Mouse (Mus musculus): ENCODE data around the gene Mcoln1. TPM values are rescaled to one million over a fixed set of nuclear protein-coding genes. Genes with fewer than 3 reads are reported as not detected.
A peak's percentile ranks its signal among the peaks of the same experiment; 100 is the strongest.

The Mcoln1 gene
- 38.7 TPM for polyA plus RNA-seq (2012; fragmentation: generic; extraction: Trizol)
- long read RNA-seq, experiment 1, transcript Mcoln1-201 (14 exons, 2,065 nt) = major isoform, 40 of 50 reads
- long read RNA-seq, experiment 1, partial matches to known transcripts = 5 of 50 reads
- long read RNA-seq, experiment 1, other reads (novel, unspliced or antisense) = 5 of 50 reads
- long read RNA-seq, experiment 2, transcript Mcoln1-201 (14 exons, 2,065 nt) = major isoform, 118 of 141 reads
- long read RNA-seq, experiment 2, partial matches to known transcripts = 9 of 141 reads
- long read RNA-seq, experiment 2, other reads (novel, unspliced or antisense) = 14 of 141 reads

DNA sequence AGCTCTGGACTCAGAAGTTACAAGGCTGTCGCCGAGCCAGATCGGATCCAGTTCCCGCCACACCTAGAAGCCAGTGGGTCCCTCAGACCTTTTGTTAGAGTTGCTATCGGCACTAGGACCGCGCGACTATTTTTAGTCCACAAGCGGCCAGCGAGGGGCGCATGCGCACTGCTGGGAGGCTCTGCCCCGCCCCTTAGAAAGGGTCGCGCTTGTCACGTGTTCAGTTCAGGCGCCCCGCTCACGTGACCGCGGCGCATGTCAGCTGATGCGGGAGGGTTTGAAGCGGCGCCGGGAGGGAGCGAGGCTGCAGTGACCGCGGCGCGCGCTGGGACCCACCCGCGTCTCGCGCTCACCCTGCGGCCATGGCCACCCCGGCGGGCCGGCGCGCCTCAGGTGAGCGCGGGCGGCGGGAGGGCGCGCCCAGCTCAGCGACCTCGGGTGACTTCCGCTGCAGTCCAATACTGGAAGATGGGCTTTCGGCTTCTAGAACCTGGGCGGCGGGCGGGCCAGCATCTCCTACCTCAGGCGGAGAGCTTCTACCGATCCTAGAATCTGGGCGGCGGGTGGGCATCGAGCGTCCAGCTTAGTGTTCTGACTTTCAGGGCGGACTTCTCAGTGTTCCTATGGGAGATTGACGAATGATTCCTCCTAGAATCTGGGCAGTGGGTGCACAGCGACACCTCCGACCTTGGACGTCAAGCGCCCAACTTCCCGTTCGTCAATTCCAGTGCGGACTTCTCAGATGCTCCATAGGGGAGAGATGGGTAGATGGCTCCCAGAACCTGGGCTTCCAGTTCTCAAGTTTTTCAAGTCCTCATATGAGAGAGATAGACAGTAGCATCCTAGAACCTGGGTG lies at the start of gene Mcoln1:
Mcoln1 (plus strand) TSS at position 223 of the 856 bp plus-strand sequence.
- peaks cover 5% of the 10 kb centered on the region for H3K79me3 ChIP-seq (ENCODE audit: low read depth)
- H3K4me3 ChIP-seq (ENCODE audit: insufficient read depth, poor library complexity, severe bottlenecking) = peak within 1 kb of the TSS; percentile 41
- peaks cover 5% of the 10 kb centered on the region for H3K36me3 ChIP-seq (ENCODE audit: control insufficient read depth, insufficient read depth)
- H3ac ChIP-seq (ENCODE audit: control insufficient read depth, insufficient read length, low read depth) = peak within 1 kb of the TSS; percentile 92
- no peak for TF ChIP-seq MYOG (IDR thresholded peaks at IDR 0.05; ENCODE audit: control insufficient read depth, extremely low read depth, insufficient read length)
- TF ChIP-seq FOSL1 (IDR thresholded peaks at IDR 0.05; ENCODE audit: insufficient read depth, low read length, poor library complexity, severe bottlenecking) = no peak
- TF ChIP-seq CEBPB (IDR thresholded peaks at IDR 0.05; ENCODE audit: low read depth) = no peak
- peak; percentile 99 for TF ChIP-seq USF1 (IDR thresholded peaks at IDR 0.05; ENCODE audit: low read depth)
- no peak for TF ChIP-seq MYOD1 (IDR thresholded peaks at IDR 0.05; ENCODE audit: control insufficient read depth, insufficient read length, low read depth)
- TF ChIP-seq MAX (IDR thresholded peaks at IDR 0.05) = peak; percentile 79
- TF ChIP-seq CTCF (IDR thresholded peaks at IDR 0.05; ENCODE audit: control insufficient read depth, insufficient read depth, insufficient read length) = no peak
- no peaks in the 10 kb centered on the region for H3K27me3 ChIP-seq (ENCODE audit: control insufficient read depth, insufficient read depth, insufficient read length)
- H3K79me2 ChIP-seq (ENCODE audit: control insufficient read depth, insufficient read depth) = peaks cover 18% of the 10 kb centered on the region

DNA sequence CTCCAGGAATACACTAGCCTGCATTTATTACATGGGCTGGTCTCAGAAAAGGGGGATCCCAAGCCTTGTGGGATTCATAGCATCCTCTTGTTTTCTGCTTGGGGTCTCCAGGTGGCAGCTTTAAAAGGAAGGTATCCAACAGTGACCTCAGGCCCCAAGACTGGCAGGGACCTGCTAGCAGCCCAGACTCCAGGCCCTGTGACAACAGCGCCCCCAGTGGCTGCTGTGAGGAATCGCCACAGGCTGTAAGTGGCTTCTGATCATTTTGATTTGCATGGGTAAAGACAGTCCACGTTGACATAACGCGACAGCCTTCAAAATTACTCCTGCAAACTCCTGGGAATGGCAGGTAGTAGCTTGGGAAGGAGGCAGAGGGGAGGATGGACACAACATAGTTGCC lies 49.6 kb upstream of the Mcoln1 start:
- Histone ChIP-seq H3K4me3 (ENCODE audit: insufficient read depth, poor library complexity, severe bottlenecking) (no peak overlapping the region), H3K36me3 (ENCODE audit: control insufficient read depth, insufficient read depth) (peaks cover 46% of the 10 kb centered on the region), H3ac (ENCODE audit: control insufficient read depth, insufficient read length, low read depth) (no peak overlapping the region), H3K27me3 (ENCODE audit: control insufficient read depth, insufficient read depth, insufficient read length) (no peaks in the 10 kb centered on the region), H3K79me3 (ENCODE audit: low read depth) (no peaks in the 10 kb centered on the region), H3K79me2 (ENCODE audit: control insufficient read depth, insufficient read depth) (no peaks in the 10 kb centered on the region)
- no peak for TF ChIP-seq CEBPB (IDR thresholded peaks at IDR 0.05; ENCODE audit: low read depth)
- TF ChIP-seq CTCF (IDR thresholded peaks at IDR 0.05; ENCODE audit: control insufficient read depth, insufficient read depth, insufficient read length) = peak; percentile 89

- no peak for TF ChIP-seq FOSL1 (IDR thresholded peaks at IDR 0.05; ENCODE audit: insufficient read depth, low read length, poor library complexity, severe bottlenecking)
- no peak for TF ChIP-seq MYOG (IDR thresholded peaks at IDR 0.05; ENCODE audit: control insufficient read depth, extremely low read depth, insufficient read length)
- TF ChIP-seq USF1 (IDR thresholded peaks at IDR 0.05; ENCODE audit: low read depth) = no peak
- no peak for TF ChIP-seq MYOD1 (IDR thresholded peaks at IDR 0.05; ENCODE audit: control insufficient read depth, insufficient read length, low read depth)
- no peak for TF ChIP-seq CTCF (IDR thresholded peaks at IDR 0.05; ENCODE audit: control insufficient read depth, insufficient read depth, insufficient read length)
- no peak for TF ChIP-seq MAX (IDR thresholded peaks at IDR 0.05)
- no peak for TF ChIP-seq CEBPB (IDR thresholded peaks at IDR 0.05; ENCODE audit: low read depth)
- Histone ChIP-seq H3K79me2 (ENCODE audit: control insufficient read depth, insufficient read depth) (no peaks in the 10 kb centered on the region), H3K27me3 (ENCODE audit: control insufficient read depth, insufficient read depth, insufficient read length) (no peaks in the 10 kb centered on the region), H3ac (ENCODE audit: control insufficient read depth, insufficient read length, low read depth) (no peak overlapping the region), H3K79me3 (ENCODE audit: low read depth) (no peaks in the 10 kb centered on the region), H3K36me3 (ENCODE audit: control insufficient read depth, insufficient read depth) (peaks cover 55% of the 10 kb centered on the region), H3K4me3 (ENCODE audit: insufficient read depth, poor library complexity, severe bottlenecking) (no peak overlapping the region)
These were observed 48.3 kb upstream of the Mcoln1 start for GRCm38 (mm10) chr8:3451992-3452391.

GRCm38 (mm10) chr8:3463248-3463647 lies 37.0 kb upstream of the Mcoln1 start:
- Histone ChIP-seq H3K36me3 (ENCODE audit: control insufficient read depth, insufficient read depth) (peaks cover 1% of the 10 kb centered on the region), H3K27me3 (ENCODE audit: control insufficient read depth, insufficient read depth, insufficient read length) (no peaks in the 10 kb centered on the region)
- TF ChIP-seq USF1 (IDR thresholded peaks at IDR 0.05; ENCODE audit: low read depth) (no peak), CEBPB (IDR thresholded peaks at IDR 0.05; ENCODE audit: low read depth) (no peak), MYOD1 (IDR thresholded peaks at IDR 0.05; ENCODE audit: control insufficient read depth, insufficient read length, low read depth) (no peak), MAX (IDR thresholded peaks at IDR 0.05) (no peak), MYOG (IDR thresholded peaks at IDR 0.05; ENCODE audit: control insufficient read depth, extremely low read depth, insufficient read length) (no peak), FOSL1 (IDR thresholded peaks at IDR 0.05; ENCODE audit: insufficient read depth, low read length, poor library complexity, severe bottlenecking) (no peak), CTCF (IDR thresholded peaks at IDR 0.05; ENCODE audit: control insufficient read depth, insufficient read depth, insufficient read length) (no peak)

GRCm38 (mm10) chr8:3464309-3464708 lies 35.9 kb upstream of the Mcoln1 start:
- no peak overlapping the region for H3ac ChIP-seq (ENCODE audit: control insufficient read depth, insufficient read length, low read depth)
- H3K79me3 ChIP-seq (ENCODE audit: low read depth) = no peaks in the 10 kb centered on the region
- H3K36me3 ChIP-seq (ENCODE audit: control insufficient read depth, insufficient read depth) = no peaks in the 10 kb centered on the region
- H3K4me3 ChIP-seq (ENCODE audit: insufficient read depth, poor library complexity, severe bottlenecking) = no peak overlapping the region
- no peaks in the 10 kb centered on the region for H3K79me2 ChIP-seq (ENCODE audit: control insufficient read depth, insufficient read depth)
- no peaks in the 10 kb centered on the region for H3K27me3 ChIP-seq (ENCODE audit: control insufficient read depth, insufficient read depth, insufficient read length)
- peak; percentile 68 for TF ChIP-seq MYOD1 (IDR thresholded peaks at IDR 0.05; ENCODE audit: control insufficient read depth, insufficient read length, low read depth)
- no peak for TF ChIP-seq CTCF (IDR thresholded peaks at IDR 0.05; ENCODE audit: control insufficient read depth, insufficient read depth, insufficient read length)
- no peak for TF ChIP-seq MYOG (IDR thresholded peaks at IDR 0.05; ENCODE audit: control insufficient read depth, extremely low read depth, insufficient read length)
- TF ChIP-seq MAX (IDR thresholded peaks at IDR 0.05) = no peak
- TF ChIP-seq CEBPB (IDR thresholded peaks at IDR 0.05; ENCODE audit: low read depth) = no peak
- TF ChIP-seq USF1 (IDR thresholded peaks at IDR 0.05; ENCODE audit: low read depth) = no peak

More at GRCm38 (mm10) chr8:3463248-3463647, 37.0 kb upstream of the Mcoln1 start:
- Histone ChIP-seq H3K79me2 (ENCODE audit: control insufficient read depth, insufficient read depth) (no peaks in the 10 kb centered on the region), H3ac (ENCODE audit: control insufficient read depth, insufficient read length, low read depth) (no peak overlapping the region), H3K79me3 (ENCODE audit: low read depth) (no peaks in the 10 kb centered on the region), H3K4me3 (ENCODE audit: insufficient read depth, poor library complexity, severe bottlenecking) (no peak overlapping the region)
